Mouse (Mus musculus) testis, adult 2 months (tissue): ENCODE data around the gene Tma7. TPM values are rescaled to one million over a fixed set of nuclear protein-coding genes. Genes with fewer than 3 reads are reported as not detected.

Experiments
- H3K27ac ChIP-seq: fragments of 200-500 bp; 2 replicates; pipeline ENCODE4 v1.5.1; 2012; ENCODE audit warnings: low read depth, low read length; ENCODE audit not compliant: control insufficient read depth, insufficient read depth
- H3K27me3 ChIP-seq: fragments of 200-500 bp; 2 replicates; pipeline ENCODE4 v1.6.1; 2012; ENCODE audit warnings: mild to moderate bottlenecking, low read length, moderate library complexity; ENCODE audit not compliant: control insufficient read depth, insufficient read depth
- H3K36me3 ChIP-seq: fragments of 200-500 bp; 2 replicates; pipeline ENCODE4 v1.6.1; 2012; ENCODE audit warnings: mild to moderate bottlenecking, low read length; ENCODE audit not compliant: control insufficient read depth, insufficient read depth
- H3K4me1 ChIP-seq: fragments of 200-500 bp; 2 replicates; pipeline ENCODE4 v1.6.1; 2012; ENCODE audit warnings: low read length; ENCODE audit not compliant: control insufficient read depth, insufficient read depth
- H3K4me3 ChIP-seq: fragments of 200-500 bp; 2 replicates; pipeline ENCODE4 v1.5.1; 2012; ENCODE audit warnings: low read depth, mild to moderate bottlenecking, low read length, moderate library complexity, mixed read lengths; ENCODE audit not compliant: control insufficient read depth
- CTCF ChIP-seq: fragments of 200-500 bp; IDR thresholded peaks from 2 replicates; pipeline ENCODE4 v1.5.1; 2012; ENCODE audit warnings: low read depth, mild to moderate bottlenecking, inconsistent platforms, low read length, moderate library complexity; ENCODE audit not compliant: control insufficient read depth, insufficient read depth, insufficient replicate concordance
- POLR2A ChIP-seq: fragments of 200-500 bp; IDR thresholded peaks from 2 replicates; pipeline ENCODE4 v1.6.1; 2012; ENCODE audit warnings: low read depth, mild to moderate bottlenecking, inconsistent platforms, low read length, moderate library complexity; ENCODE audit not compliant: control insufficient read depth
- polyA plus RNA-seq: library from polyadenylated mRNA; depleted of rRNA; stranded (reverse); fragments of >200 nt; gene quantifications from 2 replicates; pipeline ENCODE4 v1.2.3, GENCODE M21; 2012; rRNA removed

Gene Tma7
- 66.4 and 120 TPM in 2 replicates for polyA plus RNA-seq

- no peak for TF ChIP-seq CTCF
- peak; percentile 82 for TF ChIP-seq POLR2A
- Histone ChIP-seq H3K4me3 (peak within 1 kb of the TSS; percentile 91), H3K27ac (peak within 1 kb of the TSS; percentile 9; the same call in 1 of the 2 replicates), H3K4me1 (peaks cover 4% of the 10 kb centered on the region), H3K36me3 (no peaks in the 10 kb centered on the region), H3K27me3 (no peaks in the 10 kb centered on the region)
Measured at GRCm38 (mm10) chr9:109082124-109082800, at the start of gene Tma7, which contains the start of gene Ccdc51. Gene Tma7, minus strand, starts transcription at chr9:109082587. Gene Ccdc51, plus strand, starts transcription at chr9:109082493.

- TF ChIP-seq POLR2A, result no peak
- no peak for TF ChIP-seq CTCF
- H3K36me3 ChIP-seq, result no peaks in the 10 kb centered on the region
- H3K4me1 ChIP-seq, result no peaks in the 10 kb centered on the region
- H3K27ac ChIP-seq, result no peak overlapping the region
- no peak overlapping the region for H3K4me3 ChIP-seq
- no peaks in the 10 kb centered on the region for H3K27me3 ChIP-seq
Measured at GRCm38 (mm10) chr9:109130076-109130475, 47.7 kb upstream of the Tma7 start.

GRCm38 (mm10) chr9:109128211-109128610 is 45.8 kb upstream of the Tma7 start:
- Histone ChIP-seq H3K27me3 (no peaks in the 10 kb centered on the region), H3K4me1 (no peaks in the 10 kb centered on the region), H3K36me3 (no peaks in the 10 kb centered on the region), H3K4me3 (no peak overlapping the region), H3K27ac (no peak overlapping the region)
- TF ChIP-seq POLR2A (no peak), CTCF (no peak)

GRCm38 (mm10) chr9:109127076-109127475 is 44.7 kb upstream of the Tma7 start:
- H3K4me3 ChIP-seq, result no peak overlapping the region
- H3K4me1 ChIP-seq, result no peaks in the 10 kb centered on the region
- no peaks in the 10 kb centered on the region for H3K36me3 ChIP-seq
- H3K27ac ChIP-seq, result no peak overlapping the region
- TF ChIP-seq POLR2A (no peak), CTCF (no peak)
- no peaks in the 10 kb centered on the region for H3K27me3 ChIP-seq

DNA sequence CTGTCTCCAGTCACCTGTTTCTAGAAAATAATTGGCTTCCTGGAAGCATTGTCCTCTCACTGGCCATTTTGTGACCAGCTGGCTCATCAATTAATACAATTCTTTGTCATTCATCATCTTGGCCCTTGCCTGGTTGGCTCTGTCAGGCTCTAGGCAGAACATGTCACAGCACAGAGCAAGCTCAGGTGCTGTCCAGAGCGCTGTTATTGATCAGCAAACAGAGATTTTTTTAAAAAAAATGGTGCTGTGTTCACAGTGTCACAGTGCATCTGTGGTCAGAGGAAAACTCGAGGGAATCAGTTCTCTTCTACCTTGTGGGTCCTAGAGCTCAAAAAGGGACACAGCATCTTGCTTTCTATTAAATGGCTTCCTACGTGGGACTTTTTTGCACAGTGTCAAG is 43.1 kb upstream of the Tma7 start:
- TF ChIP-seq POLR2A, result no peak
- TF ChIP-seq CTCF, result no peak
- no peaks in the 10 kb centered on the region for H3K27me3 ChIP-seq

GRCm38 (mm10) chr9:109125043-109125442 is 42.7 kb upstream of the Tma7 start:
- Histone ChIP-seq H3K4me1 (no peaks in the 10 kb centered on the region), H3K27ac (no peak overlapping the region), H3K27me3 (no peaks in the 10 kb centered on the region), H3K4me3 (no peak overlapping the region), H3K36me3 (no peaks in the 10 kb centered on the region)
- TF ChIP-seq POLR2A, result no peak
- no peak for TF ChIP-seq CTCF

More for the DNA sequence above, 43.1 kb upstream of the Tma7 start:
- no peaks in the 10 kb centered on the region for H3K4me1 ChIP-seq
- no peak overlapping the region for H3K4me3 ChIP-seq
- H3K36me3 ChIP-seq, result no peaks in the 10 kb centered on the region
- H3K27ac ChIP-seq, result no peak overlapping the region

DNA sequence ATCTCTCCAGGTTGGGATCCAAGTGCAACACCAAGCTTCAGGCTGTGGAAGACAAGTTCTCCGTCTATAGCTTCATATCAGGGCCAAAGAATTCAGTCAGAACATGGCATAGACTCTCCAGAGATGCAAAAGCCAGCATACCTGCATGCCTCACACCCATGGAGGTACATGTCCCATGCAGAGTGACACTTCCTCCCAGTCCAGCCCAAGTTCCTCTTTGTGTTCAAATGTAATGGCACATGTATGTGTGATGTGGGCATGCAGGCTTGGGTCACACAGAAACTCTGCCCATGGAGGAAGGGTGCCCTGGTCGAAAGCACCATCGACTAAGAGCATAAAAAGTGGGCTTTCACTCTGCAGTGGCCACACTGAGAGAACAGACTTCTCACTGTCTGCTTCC is 41.8 kb upstream of the Tma7 start:
- Histone ChIP-seq H3K36me3 (no peaks in the 10 kb centered on the region), H3K4me1 (no peaks in the 10 kb centered on the region), H3K27me3 (no peaks in the 10 kb centered on the region), H3K4me3 (no peak overlapping the region), H3K27ac (no peak overlapping the region)
- TF ChIP-seq CTCF, result no peak
- TF ChIP-seq POLR2A, result no peak

- TF ChIP-seq CTCF (no peak), POLR2A (no peak)
- H3K27me3 ChIP-seq, result no peaks in the 10 kb centered on the region
- H3K27ac ChIP-seq, result no peak overlapping the region
- no peaks in the 10 kb centered on the region for H3K36me3 ChIP-seq
- no peak overlapping the region for H3K4me3 ChIP-seq
- no peaks in the 10 kb centered on the region for H3K4me1 ChIP-seq
Measured at GRCm38 (mm10) chr9:109123266-109123665, 40.9 kb upstream of the Tma7 start.
